Comparison of ENCODE assay signal across 9 mouse cellular contexts in genomic region chr15:93591371-93591770, GRCm38 (mm10). TPM values are rescaled to one million over a fixed set of nuclear protein-coding genes. Genes with fewer than 3 reads are reported as not detected.
DNase-seq lines count a peak whose midpoint lies in the region; ATAC-seq lines count a peak whose summit lies in the region.
"Had no signal": no experiment of that assay in that cellular context is flagged by ENCODE, and none has a peak within 500 bp of the region (broad histone marks: within the 10 kb centered on the region; RNA-seq: fewer than 3 reads in every experiment).

No protein-coding gene starts in this region.

- H3K27me3 ChIP-seq in kidney, embryonic 14.5 days (ENCODE audit: control insufficient read depth, insufficient read depth, low read length), result no peaks in the 10 kb centered on the region
- H3K27me3 ChIP-seq in embryonic facial prominence, embryonic 12.5 days, result no peaks in the 10 kb centered on the region
- H3K27me3 ChIP-seq in hindbrain, embryonic 16.5 days (replicated peaks; ENCODE audit: control insufficient read depth, insufficient read depth, low read length), result no peaks in the 10 kb centered on the region
- no peaks in the 10 kb centered on the region; the same call in 1 of the 2 replicates for H3K27me3 ChIP-seq in midbrain, embryonic 15.5 days (replicated peaks)

- H3K9ac ChIP-seq in kidney, embryonic 14.5 days (ENCODE audit: low read depth, low read length), result peak overlapping the region; percentile 25; the same call in 1 of the 2 replicates
- H3K9ac ChIP-seq in embryonic facial prominence, embryonic 12.5 days, result no peak overlapping the region
- H3K9ac ChIP-seq in hindbrain, embryonic 16.5 days (ENCODE audit: low read depth, low read length), result peak overlapping the region; percentile 57
- H3K9ac ChIP-seq in midbrain, embryonic 15.5 days, result peak overlapping the region; percentile 38

- no peak for DNase-seq in kidney, postnatal 25 days
- no peak for DNase-seq in cerebellum, adult 18-20 months
- DNase-seq in right cerebral cortex, adult 2 months (ENCODE audit: low spot score in 2 of 2), result no peak

- H3K9me3 ChIP-seq in kidney, embryonic 14.5 days (ENCODE audit: control insufficient read depth, low read length), result no peaks in the 10 kb centered on the region
- H3K9me3 ChIP-seq in embryonic facial prominence, embryonic 12.5 days, result no peaks in the 10 kb centered on the region
- H3K9me3 ChIP-seq in hindbrain, embryonic 16.5 days (ENCODE audit: control insufficient read depth, low read length), result no peaks in the 10 kb centered on the region
- no peaks in the 10 kb centered on the region for H3K9me3 ChIP-seq in midbrain, embryonic 15.5 days

- no peak for ATAC-seq in kidney, embryonic 14.5 days (ENCODE audit: low FRiP score, low TSS enrichment)
- ATAC-seq in embryonic facial prominence, embryonic 12.5 days (ENCODE audit: insufficient number of reproducible peaks, insufficient read depth, low FRiP score, low TSS enrichment), result no peak
- no peak for ATAC-seq in hindbrain, embryonic 16.5 days
- ATAC-seq in midbrain, embryonic 15.5 days (replicated peaks), result no peak
- no peak for ATAC-seq in monocyte, adult 5-6 weeks (replicated peaks; ENCODE audit: insufficient number of reproducible peaks, low FRiP score, low TSS enrichment, poor library complexity, severe bottlenecking)

- H3K4me3 ChIP-seq in kidney, embryonic 14.5 days (ENCODE audit: low read length), result peak overlapping the region; percentile 15; the same call in 1 of the 2 replicates
- peak overlapping the region; percentile 28 for H3K4me3 ChIP-seq in embryonic facial prominence, embryonic 12.5 days
- H3K4me3 ChIP-seq in hindbrain, embryonic 16.5 days (ENCODE audit: low read length), result peak overlapping the region; percentile 37
- H3K4me3 ChIP-seq in midbrain, embryonic 15.5 days, result peak overlapping the region; percentile 33

- WGBS in kidney, embryonic 14.5 days, result 22% methylated on average over 7 of the region's 7 CpGs
- 26% methylated on average over 7 of the region's 7 CpGs for WGBS in embryonic facial prominence, embryonic 12.5 days
- WGBS in hindbrain, embryonic 16.5 days, result 29% methylated on average over 7 of the region's 7 CpGs
- 36% methylated on average over 7 of the region's 7 CpGs for WGBS in midbrain, embryonic 15.5 days

- H3K4me1 ChIP-seq in kidney, embryonic 14.5 days (ENCODE audit: control insufficient read depth, insufficient read depth, low read length), result peaks cover 32% of the 10 kb centered on the region
- H3K4me1 ChIP-seq in embryonic facial prominence, embryonic 12.5 days, result peaks cover 46% of the 10 kb centered on the region
- H3K4me1 ChIP-seq in hindbrain, embryonic 16.5 days (ENCODE audit: control insufficient read depth, insufficient read depth, low read depth, low read length), result peaks cover 12% of the 10 kb centered on the region
- peaks cover 26% of the 10 kb centered on the region for H3K4me1 ChIP-seq in midbrain, embryonic 15.5 days

- no peaks in the 10 kb centered on the region for H3K36me3 ChIP-seq in kidney, embryonic 14.5 days (ENCODE audit: control insufficient read depth, insufficient read depth, low read length)
- H3K36me3 ChIP-seq in embryonic facial prominence, embryonic 12.5 days, result no peaks in the 10 kb centered on the region
- H3K36me3 ChIP-seq in hindbrain, embryonic 16.5 days (ENCODE audit: control insufficient read depth, insufficient read depth, low read length), result no peaks in the 10 kb centered on the region
- H3K36me3 ChIP-seq in midbrain, embryonic 15.5 days (replicated peaks), result no peaks in the 10 kb centered on the region
- H3K36me3 ChIP-seq: G1E had no signal

- H3K4me2 ChIP-seq in kidney, embryonic 14.5 days (replicated peaks; ENCODE audit: low read depth, low read length), result peak overlapping the region; percentile 51
- peak overlapping the region; percentile 79 for H3K4me2 ChIP-seq in embryonic facial prominence, embryonic 12.5 days (replicated peaks)
- peak overlapping the region; percentile 59 for H3K4me2 ChIP-seq in hindbrain, embryonic 16.5 days (ENCODE audit: low read length)
- H3K4me2 ChIP-seq in midbrain, embryonic 15.5 days, result peak overlapping the region; percentile 56

- H3K27ac ChIP-seq in kidney, embryonic 14.5 days (ENCODE audit: low read depth, low read length), result no peak overlapping the region; the same call in 1 of the 2 replicates
- H3K27ac ChIP-seq in embryonic facial prominence, embryonic 12.5 days, result peak overlapping the region; percentile 58
- H3K27ac ChIP-seq in hindbrain, embryonic 16.5 days (ENCODE audit: low read depth, low read length), result no peak overlapping the region
- no peak overlapping the region for H3K27ac ChIP-seq in midbrain, embryonic 15.5 days

RNA-seq across cellular contexts. Expression of gene Prickle1, which starts 4.3 kb away (rescaled TPM):
- 12.6 and 27.7 TPM in 2 replicates for polyA plus RNA-seq in kidney, embryonic 14.5 days (2014; fragmentation: Nextera tagmentation; extraction: Ambion mirVana)
- polyA plus RNA-seq in embryonic facial prominence, embryonic 12.5 days (2016; fragmentation: Nextera tagmentation; extraction: Ambion mirVana), result 41.9 and 51.8 TPM in 2 replicates
- polyA plus RNA-seq in hindbrain, embryonic 16.5 days (2015; fragmentation: Nextera tagmentation; extraction: Ambion mirVana), result 20.1 and 21.6 TPM in 2 replicates
- 12.9 and 13.4 TPM in 2 replicates for polyA plus RNA-seq in midbrain, embryonic 15.5 days (2015; fragmentation: Nextera tagmentation; extraction: Ambion mirVana)
- total RNA-seq in monocyte, adult 5-6 weeks (2017), result 0.19 TPM in 1 of 3 replicates, not detected in the others
- polyA plus RNA-seq: G1E had no signal
